Mouse (Mus musculus): ENCODE results near the gene Fam227a.

Gene Fam227a

DNA sequence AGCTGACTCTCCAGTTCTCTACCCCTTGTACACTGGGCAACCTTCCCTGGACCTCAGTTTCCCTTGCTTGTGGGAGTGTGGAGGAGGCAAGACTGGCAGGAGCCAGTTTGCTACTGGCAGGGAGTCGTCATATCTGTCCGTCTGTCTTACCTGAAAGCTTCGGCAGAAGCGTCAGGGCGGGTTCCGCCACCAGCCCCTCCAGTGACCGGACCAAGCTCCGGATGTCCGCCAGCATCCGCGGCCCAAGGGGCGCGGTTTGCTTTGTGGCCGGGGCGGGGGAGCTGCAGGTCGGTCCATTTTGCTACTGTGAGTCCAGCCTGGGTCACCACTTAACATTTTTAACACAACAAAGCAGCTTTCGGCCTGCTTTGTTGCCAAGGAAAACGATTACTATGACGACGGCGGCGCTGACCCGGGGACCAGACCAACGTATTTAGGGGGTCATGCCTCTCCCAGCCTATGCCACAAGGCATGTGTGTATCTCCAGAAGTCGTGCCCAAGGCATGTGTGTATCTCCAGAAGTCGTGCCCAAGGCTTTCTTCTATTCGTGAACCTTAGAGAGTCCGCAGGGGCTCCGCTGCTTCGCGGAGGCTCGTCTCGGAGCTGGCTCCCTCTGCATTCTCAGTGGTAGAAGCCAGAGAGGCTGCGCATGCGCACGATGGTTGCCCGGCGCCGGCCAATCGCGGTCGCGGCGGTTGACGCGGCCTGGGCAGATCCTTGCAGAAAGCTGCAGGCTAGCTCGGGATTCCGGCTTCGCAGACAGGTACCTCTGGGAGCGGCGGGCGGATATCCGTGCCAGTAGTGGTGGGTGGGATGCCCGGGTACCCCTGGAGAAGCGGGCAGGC, at the start of gene Fam227a, which contains the start of gene Cby1:
Gene Fam227a (minus strand): TSS at position 426 of the 845 bp plus-strand sequence.
Gene Cby1 (plus strand): TSS at position 669 of the 845 bp plus-strand sequence.
- peak; percentile 98 for DNase-seq

GRCm38 (mm10) chr15:79708229-79708822, 49.6 kb upstream of the Fam227a start:
- no peak for DNase-seq

- no peak for DNase-seq
Observed at GRCm38 (mm10) chr15:79706603-79707214, 48.0 kb upstream of the Fam227a start.

DNA sequence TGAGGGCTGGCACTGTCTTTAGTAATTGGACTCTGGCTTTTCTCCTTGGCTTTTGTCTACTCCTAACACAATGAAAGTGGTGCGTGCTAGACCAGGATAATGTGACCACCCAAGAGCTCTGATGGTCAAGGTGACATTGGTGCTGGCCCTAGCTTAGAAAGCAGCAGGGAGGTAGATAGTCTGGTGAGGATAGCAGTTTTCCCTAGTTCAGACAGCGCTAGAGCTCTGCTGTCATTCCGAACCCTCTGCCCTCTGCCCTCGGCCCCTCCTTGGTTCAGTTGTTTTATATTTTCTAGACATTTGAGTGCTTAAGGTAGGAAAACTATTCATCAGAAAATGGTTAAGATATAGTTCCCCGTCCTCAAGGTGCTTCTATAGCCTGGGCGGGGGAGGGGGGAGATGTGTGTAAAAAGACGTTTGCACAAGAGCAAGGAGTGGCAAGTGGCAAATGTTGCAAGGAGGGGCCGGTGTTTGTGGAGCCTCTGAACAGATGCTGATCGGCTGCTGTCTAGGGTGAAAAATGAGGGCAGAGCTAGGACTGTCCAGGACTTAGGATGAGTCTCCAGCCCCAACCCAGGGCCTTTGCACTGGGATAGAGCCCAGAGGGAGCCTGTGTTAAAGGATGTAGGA, 38.9 kb upstream of the Fam227a start:
- no peak for DNase-seq

GRCm38 (mm10) chr15:79697011-79697410, 38.3 kb upstream of the Fam227a start:
- DNase-seq = no peak

- DNase-seq = no peak
Observed at GRCm38 (mm10) chr15:79696508-79696907, 37.8 kb upstream of the Fam227a start.

DNA sequence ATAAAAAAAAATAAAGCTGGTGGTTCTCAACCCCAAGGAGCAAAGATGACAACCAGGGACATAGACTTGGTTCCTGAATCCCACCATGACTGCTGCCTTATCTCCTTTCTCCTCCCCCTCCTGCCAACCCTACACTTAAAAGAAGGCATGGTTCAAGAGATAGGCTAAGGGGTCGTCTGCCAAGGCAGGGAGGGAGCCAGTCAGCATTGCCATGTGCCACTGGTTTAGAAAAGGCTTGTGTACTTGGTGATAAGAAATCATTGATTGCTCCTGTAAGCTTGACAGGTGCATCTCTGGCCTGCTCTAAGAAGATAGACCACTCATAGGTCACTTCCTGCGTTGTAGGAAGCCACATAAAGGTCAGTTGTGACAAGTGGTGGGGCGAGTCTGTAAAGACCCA, 36.8 kb upstream of the Fam227a start:
- DNase-seq = no peak

DNA sequence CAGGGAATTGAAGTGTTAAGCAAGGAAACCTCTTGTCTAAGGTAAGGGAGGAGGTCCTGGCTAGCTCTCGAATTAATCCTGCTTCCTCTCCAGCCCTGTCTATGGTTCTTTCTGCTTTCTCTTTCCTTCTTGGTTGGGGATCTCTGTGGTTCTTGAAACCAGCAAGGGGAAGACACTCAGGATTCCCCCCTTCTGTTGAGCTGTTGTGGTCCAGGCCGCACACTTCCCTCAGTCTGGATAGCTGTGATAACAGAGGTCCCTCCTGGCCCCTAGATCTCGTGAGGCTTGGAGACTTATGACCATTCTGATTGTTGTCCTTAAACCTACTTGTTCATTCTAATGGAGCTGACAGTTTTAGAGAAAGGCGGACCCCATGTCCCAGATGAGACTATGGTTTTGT, 35.8 kb upstream of the Fam227a start:
- no peak for DNase-seq

- DNase-seq = no peak
Observed at GRCm38 (mm10) chr15:79693740-79694139, 35.0 kb upstream of the Fam227a start.

- DNase-seq = no peak
Observed at GRCm38 (mm10) chr15:79692334-79692733, 33.6 kb upstream of the Fam227a start.

- DNase-seq = peak; percentile 43
Observed at GRCm38 (mm10) chr15:79691023-79691508, 32.3 kb upstream of the Fam227a start.

- peak; percentile 93 for DNase-seq
Observed at GRCm38 (mm10) chr15:79690426-79691022, 31.8 kb upstream of the Fam227a start, which contains the start of gene Gtpbp1. Gene Gtpbp1 (plus strand): TSS chr15:79690845.

DNA sequence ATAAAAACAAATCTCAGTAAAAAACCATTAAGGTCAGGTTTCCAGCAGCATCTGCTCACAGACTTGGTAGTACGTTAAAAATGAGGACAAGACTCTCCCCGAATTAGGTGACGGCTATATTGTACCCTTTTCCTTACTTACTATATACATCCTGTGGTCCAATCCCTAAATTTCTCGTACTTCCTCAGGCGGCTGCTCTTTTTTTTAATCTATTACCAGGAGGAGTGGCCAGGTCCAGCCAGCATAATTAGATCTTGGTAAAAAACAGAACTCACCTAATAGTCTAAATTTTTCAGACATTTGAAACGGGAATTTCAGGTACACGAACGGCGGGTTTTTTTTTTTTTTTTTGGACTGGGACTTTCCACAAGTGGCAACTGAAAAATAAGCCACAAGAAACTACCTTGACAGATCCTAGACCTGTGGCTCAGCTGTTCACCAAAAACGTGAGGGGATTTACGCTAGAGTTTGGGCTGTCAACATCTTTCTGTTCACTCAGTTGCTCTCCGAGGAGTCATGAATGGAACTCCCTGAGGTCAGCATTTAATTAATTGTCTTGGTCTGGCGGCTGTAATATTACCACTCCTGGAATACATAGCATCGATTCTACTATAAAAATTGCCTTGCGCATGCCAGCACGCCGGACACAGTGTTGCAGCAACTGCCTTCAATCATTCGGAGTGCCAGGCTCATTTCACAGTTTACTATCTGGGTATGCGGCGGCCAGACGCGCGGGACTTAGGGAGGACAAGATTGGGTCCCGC, 31.1 kb upstream of the Fam227a start:
- DNase-seq = no peak

- no peak for DNase-seq
Observed at GRCm38 (mm10) chr15:79688268-79688956, 29.7 kb upstream of the Fam227a start.

- peak; percentile 95 for DNase-seq
Observed at GRCm38 (mm10) chr15:79687646-79688267, 29.0 kb upstream of the Fam227a start, which contains the start of gene Josd1. Gene Josd1 (minus strand): TSS chr15:79687919.

DNA sequence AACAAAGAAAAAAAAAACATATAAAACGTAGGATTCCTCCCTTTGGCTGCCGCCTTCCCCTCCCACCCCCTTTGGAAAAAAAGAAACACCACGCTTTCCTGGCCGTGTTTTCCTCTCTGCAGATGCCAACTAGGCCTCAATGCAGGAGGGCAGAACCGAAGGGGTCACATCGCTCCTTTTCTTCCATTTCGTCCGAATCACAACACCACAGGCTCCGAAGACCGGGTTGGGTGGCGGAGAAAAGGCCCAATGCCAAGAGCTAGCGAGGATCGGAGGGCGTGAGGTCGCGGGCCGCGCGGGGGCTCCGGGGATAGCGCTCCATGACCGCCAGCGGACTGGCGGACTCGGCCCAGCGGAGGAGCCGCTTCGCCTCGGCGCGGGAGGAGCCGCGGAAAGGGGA, 28.4 kb upstream of the Fam227a start:
- no peak for DNase-seq

- no peak for DNase-seq
Observed at GRCm38 (mm10) chr15:79686046-79686869, 27.5 kb upstream of the Fam227a start.

GRCm38 (mm10) chr15:79685141-79685641, 26.4 kb upstream of the Fam227a start:
- no peak for DNase-seq

DNA sequence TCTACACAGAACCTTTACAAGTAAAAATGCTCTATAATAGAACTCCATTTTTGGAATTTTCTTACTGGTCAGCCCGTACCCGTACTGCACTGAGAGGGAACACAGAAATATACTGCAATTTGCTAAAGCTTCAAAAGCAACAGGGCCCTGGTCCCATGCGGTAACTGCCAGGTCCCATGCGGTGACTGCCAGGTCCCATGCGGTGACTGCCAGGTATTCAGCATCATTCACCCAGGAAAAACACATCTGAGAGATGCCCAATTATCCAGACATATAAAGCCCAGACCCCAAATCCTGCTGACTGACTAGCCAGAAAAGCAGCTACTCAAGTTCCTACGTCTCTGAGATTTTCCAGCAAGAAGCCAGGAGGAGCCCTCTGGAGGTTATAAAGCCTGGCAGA, 25.9 kb upstream of the Fam227a start:
- DNase-seq = no peak

Measured in right cerebral cortex, postnatal 14 days (tissue).